Mouse (Mus musculus) G1E (cell line): Measurements from ENCODE around the gene Atp8a1.

Experiments used
- CTCF ChIP-seq: IDR thresholded peaks from 2 replicates; pipeline ENCODE4 v1.5.1; 2012; ENCODE audit warnings: low read depth, low read length, inconsistent platforms, mixed read lengths
- GATA1 ChIP-seq: IDR thresholded peaks from 2 replicates; pipeline ENCODE4 v1.6.1; 2012; ENCODE audit warnings: borderline replicate concordance, low read length, inconsistent platforms, mixed read lengths
- GATA2 ChIP-seq: IDR thresholded peaks from 2 replicates; pipeline ENCODE4 v1.6.1; 2012; ENCODE audit warnings: low read depth, low read length, inconsistent platforms, borderline replicate concordance
- POLR2AphosphoS5 ChIP-seq: IDR thresholded peaks from 2 replicates; pipeline ENCODE4 v1.6.1; 2012; ENCODE audit warnings: low read depth, low read length, inconsistent platforms; ENCODE audit not compliant: insufficient replicate concordance

- TF ChIP-seq CTCF (no peak), GATA2 (no peak), GATA1 (no peak), POLR2AphosphoS5 (no peak)
Measured at GRCm38 (mm10) chr5:67629861-67630260, 217.4 kb downstream of the Atp8a1 start.
